Mouse (Mus musculus): ENCODE measurements at regions not wholly inside any gene's neighbourhood (a gene's known extent, or its start where the extent isn't known, plus 50 kb on each side); places are given as distances from the start of the nearest gene placed in this dataset.

GRCm38 (mm10) chr4:10209324-10209923 lies 664.9 kb upstream of the 2610301B20Rik start:
- H3K27me3 ChIP-seq (ENCODE audit: control insufficient read depth, insufficient read depth, low read length, poor library complexity, severe bottlenecking): no peaks in the 10 kb centered on the region; the same call in 1 of the 2 replicates
- no peaks in the 10 kb centered on the region for H3K36me3 ChIP-seq (ENCODE audit: control insufficient read depth, insufficient read depth, low read length, poor library complexity, severe bottlenecking)
- DNase-seq (ENCODE audit: low read depth, low spot score): no peak

GRCm38 (mm10) chr4:10211303-10211702 lies 663.0 kb upstream of the 2610301B20Rik start:
- Histone ChIP-seq H3K36me3 (ENCODE audit: control insufficient read depth, insufficient read depth, low read length, poor library complexity, severe bottlenecking) (no peaks in the 10 kb centered on the region), H3K27me3 (ENCODE audit: control insufficient read depth, insufficient read depth, low read length, poor library complexity, severe bottlenecking) (no peaks in the 10 kb centered on the region; the same call in 1 of the 2 replicates)
- DNase-seq (ENCODE audit: low read depth, low spot score): no peak

DNA sequence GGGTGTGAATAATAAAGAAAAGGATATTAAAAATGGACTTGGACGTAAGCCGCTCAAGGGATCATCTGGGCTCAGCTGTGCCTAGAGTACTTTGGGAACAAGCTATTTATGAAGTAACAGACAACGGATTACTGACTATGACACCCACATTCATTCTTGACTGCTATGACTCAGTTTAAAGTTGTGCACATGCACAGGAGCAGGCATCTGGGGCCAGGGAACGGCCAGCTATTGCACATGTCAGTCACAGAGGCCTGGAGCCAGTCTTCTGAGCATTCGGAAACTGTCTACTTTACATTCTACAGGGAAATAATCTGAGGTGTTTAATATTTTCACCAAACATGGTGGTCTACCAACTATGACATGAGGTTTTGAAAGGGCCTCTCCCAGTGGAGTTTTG lies 639.0 kb upstream of the 2610301B20Rik start:
- DNase-seq (ENCODE audit: low read depth, low spot score): no peak
- H3K27me3 ChIP-seq (ENCODE audit: control insufficient read depth, insufficient read depth, low read length, poor library complexity, severe bottlenecking): no peaks in the 10 kb centered on the region
- no peaks in the 10 kb centered on the region for H3K36me3 ChIP-seq (ENCODE audit: control insufficient read depth, insufficient read depth, low read length, poor library complexity, severe bottlenecking)

GRCm38 (mm10) chr4:10242117-10242516 lies 632.2 kb upstream of the 2610301B20Rik start:
- DNase-seq (ENCODE audit: low read depth, low spot score): no peak
- no peaks in the 10 kb centered on the region for H3K27me3 ChIP-seq (ENCODE audit: control insufficient read depth, insufficient read depth, low read length, poor library complexity, severe bottlenecking)
- no peaks in the 10 kb centered on the region for H3K36me3 ChIP-seq (ENCODE audit: control insufficient read depth, insufficient read depth, low read length, poor library complexity, severe bottlenecking)

GRCm38 (mm10) chr4:10242909-10243308 lies 631.4 kb upstream of the 2610301B20Rik start:
- no peak for DNase-seq (ENCODE audit: low read depth, low spot score)
- Histone ChIP-seq H3K27me3 (ENCODE audit: control insufficient read depth, insufficient read depth, low read length, poor library complexity, severe bottlenecking) (no peaks in the 10 kb centered on the region), H3K36me3 (ENCODE audit: control insufficient read depth, insufficient read depth, low read length, poor library complexity, severe bottlenecking) (no peaks in the 10 kb centered on the region)

GRCm38 (mm10) chr4:10254029-10254690 lies 620.1 kb upstream of the 2610301B20Rik start:
- DNase-seq (ENCODE audit: low read depth, low spot score): no peak
- Histone ChIP-seq H3K36me3 (ENCODE audit: control insufficient read depth, insufficient read depth, low read length, poor library complexity, severe bottlenecking) (no peaks in the 10 kb centered on the region), H3K27me3 (ENCODE audit: control insufficient read depth, insufficient read depth, low read length, poor library complexity, severe bottlenecking) (no peaks in the 10 kb centered on the region)

- no peaks in the 10 kb centered on the region for H3K36me3 ChIP-seq (ENCODE audit: control insufficient read depth, insufficient read depth, low read length, poor library complexity, severe bottlenecking)
- no peaks in the 10 kb centered on the region for H3K27me3 ChIP-seq (ENCODE audit: control insufficient read depth, insufficient read depth, low read length, poor library complexity, severe bottlenecking)
- DNase-seq (ENCODE audit: low read depth, low spot score): no peak
Measured at GRCm38 (mm10) chr4:10257537-10257936, 616.8 kb upstream of the 2610301B20Rik start.

DNA sequence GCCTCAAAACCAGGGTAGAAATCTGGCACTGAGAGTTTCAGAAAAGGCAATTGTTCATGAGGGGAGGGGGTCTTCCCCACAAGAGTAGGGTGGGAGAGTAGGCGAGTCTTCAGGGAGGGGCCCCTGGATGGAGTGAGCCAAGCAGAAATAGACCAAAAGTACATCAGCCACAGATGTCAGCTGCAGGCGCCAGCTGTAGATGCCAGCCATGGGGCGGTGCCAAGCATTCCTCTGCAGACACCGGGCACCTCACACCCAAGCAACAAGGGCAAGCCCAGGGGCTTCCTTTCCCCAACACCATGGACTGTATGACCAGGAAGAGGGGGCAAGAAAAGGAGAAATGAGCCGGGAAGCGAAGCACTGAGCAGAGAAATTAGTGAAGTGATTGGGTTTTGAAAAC lies 613.9 kb upstream of the 2610301B20Rik start:
- no peak for DNase-seq (ENCODE audit: low read depth, low spot score)
- Histone ChIP-seq H3K36me3 (ENCODE audit: control insufficient read depth, insufficient read depth, low read length, poor library complexity, severe bottlenecking) (no peaks in the 10 kb centered on the region), H3K27me3 (ENCODE audit: control insufficient read depth, insufficient read depth, low read length, poor library complexity, severe bottlenecking) (no peaks in the 10 kb centered on the region)

DNA sequence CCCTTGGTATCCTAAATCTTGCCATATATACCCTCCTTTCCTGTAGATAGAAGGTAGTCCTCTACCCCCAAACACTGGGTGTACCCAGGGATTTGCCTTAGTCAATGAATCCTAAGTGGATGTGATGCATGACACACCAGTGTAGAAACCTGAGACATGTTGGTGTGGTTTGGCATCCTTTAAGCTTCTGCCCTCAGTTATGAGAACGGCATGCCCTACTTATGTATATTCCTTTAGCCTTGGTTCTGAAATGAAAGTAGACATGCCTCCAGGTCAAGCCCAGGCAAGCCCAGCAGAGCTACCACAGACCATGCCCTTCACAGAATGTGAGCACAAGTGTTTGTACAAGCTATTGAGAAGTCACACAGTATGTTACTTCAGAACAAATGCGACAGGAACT lies 608.4 kb upstream of the 2610301B20Rik start:
- DNase-seq (ENCODE audit: low read depth, low spot score): no peak
- Histone ChIP-seq H3K27me3 (ENCODE audit: control insufficient read depth, insufficient read depth, low read length, poor library complexity, severe bottlenecking) (no peaks in the 10 kb centered on the region), H3K36me3 (ENCODE audit: control insufficient read depth, insufficient read depth, low read length, poor library complexity, severe bottlenecking) (no peaks in the 10 kb centered on the region)

DNA sequence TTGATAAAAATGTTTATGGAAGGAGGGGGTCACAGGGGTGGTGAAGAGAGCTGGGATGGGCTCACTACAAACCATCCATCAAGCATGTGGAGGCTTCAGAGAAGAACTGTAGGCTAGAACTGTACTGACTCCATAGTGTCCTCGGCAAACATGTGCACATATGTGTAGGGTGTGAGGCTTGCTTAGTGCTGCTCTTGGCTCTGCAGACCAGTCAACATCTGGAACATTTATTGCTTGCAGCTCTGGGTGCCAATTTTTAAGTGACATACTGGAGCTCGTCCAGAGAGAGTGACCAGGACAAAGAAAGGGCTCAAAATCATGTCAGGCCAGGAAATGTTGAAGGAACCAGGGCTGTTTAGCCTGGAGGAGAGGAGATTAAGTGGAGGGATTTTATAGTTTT lies 588.7 kb upstream of the 2610301B20Rik start:
- no peaks in the 10 kb centered on the region for H3K27me3 ChIP-seq (ENCODE audit: control insufficient read depth, insufficient read depth, low read length, poor library complexity, severe bottlenecking)
- DNase-seq (ENCODE audit: low read depth, low spot score): no peak

GRCm38 (mm10) chr4:10290326-10290725 lies 584.0 kb upstream of the 2610301B20Rik start:
- H3K27me3 ChIP-seq (ENCODE audit: control insufficient read depth, insufficient read depth, low read length, poor library complexity, severe bottlenecking): no peaks in the 10 kb centered on the region
- no peaks in the 10 kb centered on the region for H3K36me3 ChIP-seq (ENCODE audit: control insufficient read depth, insufficient read depth, low read length, poor library complexity, severe bottlenecking)
- DNase-seq (ENCODE audit: low read depth, low spot score): no peak

More for the DNA sequence above, 588.7 kb upstream of the 2610301B20Rik start:
- H3K36me3 ChIP-seq (ENCODE audit: control insufficient read depth, insufficient read depth, low read length, poor library complexity, severe bottlenecking): no peaks in the 10 kb centered on the region

- no peaks in the 10 kb centered on the region for H3K36me3 ChIP-seq (ENCODE audit: control insufficient read depth, insufficient read depth, low read length, poor library complexity, severe bottlenecking)
- no peak for DNase-seq (ENCODE audit: low read depth, low spot score)
- H3K27me3 ChIP-seq (ENCODE audit: control insufficient read depth, insufficient read depth, low read length, poor library complexity, severe bottlenecking): no peaks in the 10 kb centered on the region
Measured at GRCm38 (mm10) chr4:10295012-10295530, 579.2 kb upstream of the 2610301B20Rik start.

DNA sequence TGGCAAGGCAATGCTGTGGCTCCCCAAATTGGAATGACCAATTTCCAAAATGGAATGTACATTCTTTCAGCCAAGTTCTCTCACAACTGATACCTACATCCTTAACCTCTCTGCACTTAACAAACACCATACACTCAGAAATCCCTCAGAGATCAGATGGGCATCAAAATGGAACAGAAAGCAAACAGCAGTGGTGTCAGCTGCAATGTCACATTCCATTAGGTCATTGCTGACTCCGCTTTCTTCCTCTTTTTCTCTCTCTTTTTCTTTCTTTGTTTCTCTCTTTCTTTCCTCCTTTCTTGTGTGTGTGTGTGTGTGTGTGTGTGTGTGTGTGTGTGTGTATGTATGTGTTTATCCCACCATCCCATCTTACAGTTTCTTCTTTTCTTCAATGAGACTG lies 578.1 kb upstream of the 2610301B20Rik start:
- H3K27me3 ChIP-seq (ENCODE audit: control insufficient read depth, insufficient read depth, low read length, poor library complexity, severe bottlenecking): no peaks in the 10 kb centered on the region
- no peaks in the 10 kb centered on the region for H3K36me3 ChIP-seq (ENCODE audit: control insufficient read depth, insufficient read depth, low read length, poor library complexity, severe bottlenecking)
- DNase-seq (ENCODE audit: low read depth, low spot score): no peak

DNA sequence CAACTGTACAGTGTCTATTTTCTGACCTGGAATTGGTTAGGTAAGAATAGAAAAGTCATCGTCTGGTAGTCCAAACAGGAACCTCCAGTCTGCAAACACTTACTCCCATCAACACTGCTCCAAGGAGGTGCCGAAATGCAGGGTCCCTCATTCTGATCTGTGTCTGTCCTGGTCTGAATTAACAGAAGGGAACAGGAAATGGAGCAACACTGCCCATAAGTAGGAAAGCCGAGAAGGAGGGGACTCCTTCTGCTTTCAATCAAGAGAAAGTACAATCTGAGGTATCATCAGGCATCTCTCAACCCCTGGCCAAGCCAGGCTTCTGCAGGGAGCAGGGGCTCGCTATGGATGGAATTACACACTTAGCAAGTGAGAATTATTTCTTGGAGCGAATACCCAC lies 562.4 kb upstream of the 2610301B20Rik start:
- DNase-seq (ENCODE audit: low read depth, low spot score): no peak

DNA sequence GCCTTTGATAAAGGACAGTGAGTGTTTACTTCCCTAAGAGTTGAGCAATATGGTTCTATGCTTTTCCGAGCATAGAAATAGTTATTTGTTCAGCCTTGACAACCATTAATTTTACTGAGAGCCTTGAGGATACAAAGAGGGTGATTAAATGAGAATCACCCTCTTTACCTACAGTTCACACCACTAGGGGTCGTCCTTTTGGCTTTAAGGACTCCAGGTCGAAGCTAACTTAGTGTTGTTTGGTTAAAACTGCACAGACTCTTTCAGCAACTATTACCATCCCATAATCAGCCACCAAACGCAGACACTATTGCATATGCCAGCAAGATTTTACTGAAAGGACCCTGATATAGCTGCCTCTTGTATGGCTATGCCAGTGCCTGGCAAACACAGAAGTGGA lies 559.2 kb upstream of the 2610301B20Rik start:
- no peaks in the 10 kb centered on the region for H3K27me3 ChIP-seq (ENCODE audit: control insufficient read depth, insufficient read depth, low read length, poor library complexity, severe bottlenecking)
- DNase-seq (ENCODE audit: low read depth, low spot score): no peak
- no peaks in the 10 kb centered on the region for H3K36me3 ChIP-seq (ENCODE audit: control insufficient read depth, insufficient read depth, low read length, poor library complexity, severe bottlenecking)

More for the DNA sequence above, 562.4 kb upstream of the 2610301B20Rik start:
- H3K27me3 ChIP-seq (ENCODE audit: control insufficient read depth, insufficient read depth, low read length, poor library complexity, severe bottlenecking): no peaks in the 10 kb centered on the region
- no peaks in the 10 kb centered on the region for H3K36me3 ChIP-seq (ENCODE audit: control insufficient read depth, insufficient read depth, low read length, poor library complexity, severe bottlenecking)
